Mouse (Mus musculus) hindbrain, postnatal 0 days (tissue): ENCODE results near the gene Myo18a. TPM values are rescaled to one million over a fixed set of nuclear protein-coding genes. Genes with fewer than 3 reads are reported as not detected.
A peak's percentile ranks its signal among the peaks of the same experiment; 100 is the strongest.

Source experiments
- ATAC-seq: fragments of 200-750 bp; cut with Nextera tagmentation; 2 replicates; pipeline ENCODE4 v1.8.0; 2017; ENCODE audit warnings: mild to moderate bottlenecking, moderate TSS enrichment, moderate library complexity
- DNase-seq: peaks from one replicate; pipeline ENCODE4 v3.0.0-alpha.2; 2015; ENCODE audit warnings: low spot score
- H3K27ac ChIP-seq: fragments of 300-500 bp; sonication (generic); 2 replicates; pipeline ENCODE4 v1.5.1; 2014; ENCODE audit warnings: mild to moderate bottlenecking
- H3K27me3 ChIP-seq: fragments of 300-500 bp; sonication (generic); 2 replicates; pipeline ENCODE4 v1.6.1; 2014; ENCODE audit warnings: low read length, mixed read lengths; ENCODE audit not compliant: insufficient read depth
- H3K36me3 ChIP-seq: fragments of 300-500 bp; sonication (generic); 2 replicates; pipeline ENCODE4 v1.6.1; 2014; ENCODE audit warnings: low read length, mixed read lengths; ENCODE audit not compliant: insufficient read depth
- H3K4me1 ChIP-seq: fragments of 300-500 bp; sonication (generic); 2 replicates; pipeline ENCODE4 v1.6.1; 2014; ENCODE audit warnings: antibody characterized with exemption, low read length, mixed read lengths; ENCODE audit not compliant: insufficient read depth
- H3K4me2 ChIP-seq: fragments of 300-500 bp; sonication (generic); 2 replicates; pipeline ENCODE4 v1.6.1; 2014; ENCODE audit warnings: low read depth, mild to moderate bottlenecking, low read length, moderate library complexity, mixed read lengths
- H3K4me3 ChIP-seq: fragments of 300-500 bp; sonication (generic); 2 replicates; pipeline ENCODE4 v1.5.1; 2014; ENCODE audit warnings: low read length
- H3K9ac ChIP-seq: fragments of 300-500 bp; sonication (generic); replicated peaks from 2 replicates; pipeline ENCODE4 v1.6.1; 2014; ENCODE audit warnings: mild to moderate bottlenecking, low read length, moderate library complexity, mixed read lengths
- H3K9me3 ChIP-seq: fragments of 300-500 bp; sonication (generic); 2 replicates; pipeline ENCODE4 v1.6.1; 2016; ENCODE audit warnings: low read length, mixed read lengths
- CTCF ChIP-seq: IDR thresholded peaks from 2 replicates; pipeline ENCODE4 v1.5.1; 2016; ENCODE audit warnings: antibody characterized with exemption, control low read depth, low read depth
- WGBS: fragments of 180-500 bp; shearing (Covaris S2); extraction: QIAGEN DNeasy Blood & Tissue Kit; methylation state at CpG from one replicate; pipeline ENCODE4 v1.1.7; 2014; 5-methylcytosine and 5-hydroxymethylcytosine counted together
- polyA plus RNA-seq: library from polyadenylated mRNA; unstranded; fragments of >200 nt; fragmentation: Nextera tagmentation; extraction: Ambion mirVana; gene quantifications from 2 replicates; pipeline ENCODE4 v1.2.1, GENCODE M21; 2015
- total RNA-seq: library from RNA; depleted of rRNA; stranded (reverse); fragments of >200 nt; gene quantifications from 2 replicates; pipeline ENCODE4 v1.2.3, GENCODE M21; 2014

Myo18a gene
- total and polyA plus RNA-seq, 2 experiments from 2014 or later, result 28.2 to 64.6 TPM

DNA sequence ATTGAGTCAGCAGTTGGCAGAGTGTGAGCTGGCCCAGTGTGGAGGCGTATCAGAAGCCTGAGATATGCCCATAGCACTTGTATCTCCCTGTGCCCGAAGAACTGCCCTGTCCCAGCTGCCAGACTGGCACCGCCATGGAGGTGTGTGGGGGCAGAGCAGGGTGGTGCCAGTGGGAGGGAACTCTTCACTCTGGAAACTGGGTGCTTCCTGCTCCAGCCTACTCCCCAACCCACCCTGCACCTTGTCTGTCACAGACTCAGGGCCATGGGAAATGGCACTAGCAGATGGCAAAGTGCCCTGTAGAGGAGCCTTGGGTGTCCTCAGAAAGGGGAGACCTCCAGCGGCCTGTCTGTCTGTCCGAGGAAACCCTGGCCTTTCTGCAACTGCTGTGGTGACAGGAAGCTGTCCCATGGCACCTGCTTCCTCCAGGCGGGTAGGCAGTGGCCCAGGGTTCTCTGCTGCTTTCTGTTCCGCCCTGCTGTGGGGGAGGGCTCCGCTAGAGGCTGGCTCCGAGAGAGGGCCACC lies 39.4 kb downstream of the Myo18a start:
- peaks cover 6% of the 10 kb centered on the region; the same call in 1 of the 2 replicates for H3K4me1 ChIP-seq
- ATAC-seq (no peak), DNase-seq (no peak)

GRCm38 (mm10) chr11:77806218-77806617 lies 43.2 kb downstream of the Myo18a start:
- H3K9ac ChIP-seq, result no peak overlapping the region
- peak; percentile 38 for TF ChIP-seq CTCF
- H3K4me1 ChIP-seq, result peaks cover 19% of the 10 kb centered on the region
- H3K36me3 ChIP-seq, result no peaks in the 10 kb centered on the region
- ATAC-seq, result peak; percentile 53; the same call in 1 of the 2 replicates
- H3K9me3 ChIP-seq, result no peaks in the 10 kb centered on the region
- WGBS, result 14% methylated on average over 2 of the region's 2 CpGs
- H3K4me3 ChIP-seq, result no peak overlapping the region
- H3K27me3 ChIP-seq, result no peaks in the 10 kb centered on the region
- no peak overlapping the region for H3K4me2 ChIP-seq
- DNase-seq, result peak; percentile 47
- H3K27ac ChIP-seq, result no peak overlapping the region

More for the DNA sequence above, 39.4 kb downstream of the Myo18a start:
- TF ChIP-seq CTCF, result no peak
- WGBS, result 71% methylated on average over 9 of the region's 9 CpGs
- Histone ChIP-seq H3K36me3 (no peaks in the 10 kb centered on the region), H3K27ac (no peak overlapping the region), H3K9me3 (no peaks in the 10 kb centered on the region), H3K9ac (no peak overlapping the region), H3K27me3 (no peaks in the 10 kb centered on the region), H3K4me2 (no peak overlapping the region), H3K4me3 (no peak overlapping the region)

GRCm38 (mm10) chr11:77806855-77807254 lies 43.8 kb downstream of the Myo18a start:
- no peaks in the 10 kb centered on the region for H3K9me3 ChIP-seq
- no peak overlapping the region for H3K27ac ChIP-seq
- TF ChIP-seq CTCF, result no peak
- no peak overlapping the region for H3K9ac ChIP-seq
- no peak overlapping the region for H3K4me3 ChIP-seq
- no peak overlapping the region for H3K4me2 ChIP-seq
- WGBS, result 92% methylated on average over 6 of the region's 6 CpGs
- no peaks in the 10 kb centered on the region for H3K36me3 ChIP-seq
- H3K27me3 ChIP-seq, result no peaks in the 10 kb centered on the region
- H3K4me1 ChIP-seq, result peaks cover 17% of the 10 kb centered on the region
- DNase-seq, result no peak
- ATAC-seq, result no peak

- Histone ChIP-seq H3K27ac (peak overlapping the region; percentile 26; the same call in 1 of the 2 replicates), H3K9me3 (no peaks in the 10 kb centered on the region), H3K4me1 (peaks cover 17% of the 10 kb centered on the region), H3K9ac (0 out of 2 replicates have a peak overlapping the region, but pooled peaks have one; percentile 13), H3K4me3 (no peak overlapping the region), H3K36me3 (no peaks in the 10 kb centered on the region), H3K4me2 (no peak overlapping the region), H3K27me3 (no peaks in the 10 kb centered on the region)
- DNase-seq (peak; percentile 31), ATAC-seq (peak; percentile 50; the same call in 1 of the 2 replicates)
- no peak for TF ChIP-seq CTCF
- 32% methylated on average over 5 of the region's 5 CpGs for WGBS
Measured at GRCm38 (mm10) chr11:77808051-77808465, 45.0 kb downstream of the Myo18a start.

DNA sequence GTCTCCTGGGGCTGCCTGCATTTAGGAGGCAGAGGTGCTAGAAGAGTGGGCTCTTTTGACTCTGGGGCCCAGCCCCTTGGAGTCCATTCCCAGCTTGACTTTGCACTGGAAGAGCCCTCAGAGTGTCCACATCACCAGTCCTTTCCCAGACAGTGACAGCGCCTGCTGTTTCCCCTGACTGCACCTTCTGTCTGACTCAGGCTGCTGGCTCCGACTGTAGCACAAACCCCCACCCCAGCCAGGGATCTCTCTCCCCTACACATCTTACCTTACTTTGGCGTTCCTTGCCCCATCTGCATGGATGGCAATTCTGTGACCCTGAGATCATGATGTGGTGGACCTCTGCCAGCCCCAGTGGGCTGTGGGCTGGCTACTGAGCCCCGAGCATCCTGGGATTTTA lies 46.2 kb downstream of the Myo18a start:
- Histone ChIP-seq H3K27ac (peak overlapping the region; percentile 42; the same call in 1 of the 2 replicates), H3K36me3 (no peaks in the 10 kb centered on the region), H3K4me1 (peaks cover 17% of the 10 kb centered on the region), H3K4me2 (no peak overlapping the region), H3K9ac (no peak overlapping the region), H3K27me3 (no peaks in the 10 kb centered on the region), H3K9me3 (no peaks in the 10 kb centered on the region), H3K4me3 (no peak overlapping the region)
- ATAC-seq, result no peak
- WGBS, result 50% methylated on average over 4 of the region's 4 CpGs
- DNase-seq, result no peak
- TF ChIP-seq CTCF, result no peak

DNA sequence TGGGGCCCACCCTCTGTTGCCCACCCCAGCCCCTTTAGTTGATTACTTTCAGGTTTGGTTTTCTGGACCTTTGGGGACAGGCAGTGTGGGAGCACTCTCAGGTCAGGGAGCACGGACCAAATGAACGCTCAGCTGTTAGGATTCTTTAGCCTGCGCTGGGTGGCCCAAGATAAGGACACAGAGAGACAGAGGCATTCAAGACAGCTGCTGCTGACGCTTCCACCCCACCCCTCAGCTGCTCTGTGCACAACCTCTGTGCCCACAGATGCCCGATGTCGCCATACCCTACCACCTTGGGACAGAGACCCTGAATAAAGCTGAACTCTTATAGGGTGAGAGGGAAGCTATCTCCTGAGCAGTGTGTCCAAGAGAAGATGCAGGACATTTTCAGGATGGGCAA lies 47.0 kb downstream of the Myo18a start:
- Histone ChIP-seq H3K4me2 (no peak overlapping the region), H3K4me3 (no peak overlapping the region), H3K9ac (no peak overlapping the region), H3K4me1 (peaks cover 17% of the 10 kb centered on the region), H3K27me3 (no peaks in the 10 kb centered on the region), H3K9me3 (no peaks in the 10 kb centered on the region), H3K27ac (no peak overlapping the region), H3K36me3 (no peaks in the 10 kb centered on the region)
- TF ChIP-seq CTCF, result no peak
- ATAC-seq (no peak), DNase-seq (no peak)
- WGBS, result 91% methylated on average over 6 of the region's 6 CpGs

GRCm38 (mm10) chr11:77813969-77814368 lies 50.9 kb downstream of the Myo18a start:
- DNase-seq, result no peak
- TF ChIP-seq CTCF, result no peak
- Histone ChIP-seq H3K36me3 (peaks cover 13% of the 10 kb centered on the region; the same call in 1 of the 2 replicates), H3K4me3 (no peak overlapping the region), H3K4me1 (peaks cover 4% of the 10 kb centered on the region), H3K9me3 (no peaks in the 10 kb centered on the region), H3K27ac (no peak overlapping the region), H3K27me3 (no peaks in the 10 kb centered on the region), H3K4me2 (no peak overlapping the region), H3K9ac (no peak overlapping the region)
- no peak for ATAC-seq
- 50% methylated on average over 2 of the region's 2 CpGs for WGBS
